Mouse (Mus musculus): Measurements from ENCODE around the gene Lipo1. TPM values are rescaled to one million over a fixed set of nuclear protein-coding genes. Genes with fewer than 3 reads are reported as not detected.
A peak's percentile ranks its signal among the peaks of the same experiment; 100 is the strongest.
"Not testable (repeated sequence)": the region's sequence is repeated elsewhere in the genome, so short reads cannot be mapped to it uniquely, and the experiment has no call there.

The Lipo1 gene
- not detected in 2 replicates for polyA plus RNA-seq (2014; fragmentation: Nextera tagmentation; extraction: Ambion mirVana)

GRCm38 (mm10) chr19:33787359-33787758, at the start of gene Lipo1:
TSS of gene Lipo1 (minus strand) at chr19:33787459.
- H3K4me2 ChIP-seq (ENCODE audit: low read depth); H3K9me3 ChIP-seq (ENCODE audit: control insufficient read depth, low read length); H3K4me1 ChIP-seq (ENCODE audit: control insufficient read depth, insufficient read depth, low read length); H3K9ac ChIP-seq (ENCODE audit: low read length); ATAC-seq (ENCODE audit: insufficient read depth, low FRiP score, low TSS enrichment); H3K36me3 ChIP-seq (ENCODE audit: control insufficient read depth, insufficient read depth, low read length); H3K27me3 ChIP-seq (ENCODE audit: control insufficient read depth, insufficient read depth, low read length); H3K4me3 ChIP-seq (ENCODE audit: low read depth, low read length); DNase-seq (ENCODE audit: low spot score); H3K27ac ChIP-seq (ENCODE audit: low read depth, low read length): not testable (repeated sequence)

- DNase-seq (ENCODE audit: low spot score) = no peak
- H3K36me3 ChIP-seq (ENCODE audit: control insufficient read depth, insufficient read depth, low read length) = no peaks in the 10 kb centered on the region
- no peaks in the 10 kb centered on the region for H3K9me3 ChIP-seq (ENCODE audit: control insufficient read depth, low read length)
- WGBS = 89% methylated on average over 12 of the region's 12 CpGs
- no peak overlapping the region for H3K27ac ChIP-seq (ENCODE audit: low read depth, low read length)
- ATAC-seq (ENCODE audit: insufficient read depth, low FRiP score, low TSS enrichment) = no peak
- H3K4me3 ChIP-seq (ENCODE audit: low read depth, low read length) = no peak overlapping the region
- no peaks in the 10 kb centered on the region for H3K4me1 ChIP-seq (ENCODE audit: control insufficient read depth, insufficient read depth, low read length)
- no peaks in the 10 kb centered on the region for H3K27me3 ChIP-seq (ENCODE audit: control insufficient read depth, insufficient read depth, low read length)
- no peak overlapping the region for H3K9ac ChIP-seq (ENCODE audit: low read length)
- no peak overlapping the region for H3K4me2 ChIP-seq (ENCODE audit: low read depth)
These were observed 532 bp downstream of the Lipo1 start for GRCm38 (mm10) chr19:33786576-33787277.

- H3K9me3 ChIP-seq (ENCODE audit: control insufficient read depth, low read length); H3K9ac ChIP-seq (ENCODE audit: low read length); H3K36me3 ChIP-seq (ENCODE audit: control insufficient read depth, insufficient read depth, low read length); H3K4me1 ChIP-seq (ENCODE audit: control insufficient read depth, insufficient read depth, low read length); H3K4me3 ChIP-seq (ENCODE audit: low read depth, low read length); H3K4me2 ChIP-seq (ENCODE audit: low read depth); H3K27ac ChIP-seq (ENCODE audit: low read depth, low read length); H3K27me3 ChIP-seq (ENCODE audit: control insufficient read depth, insufficient read depth, low read length): not testable (repeated sequence)
- DNase-seq (ENCODE audit: low spot score) = peak; percentile 13
- WGBS = 32% methylated on average over 12 of the region's 41 CpGs
- peak; percentile 94 for ATAC-seq (ENCODE audit: insufficient read depth, low FRiP score, low TSS enrichment)
These were observed 25.8 kb downstream of the Lipo1 start, which contains the start of gene Lipo3 for GRCm38 (mm10) chr19:33761287-33762086. TSS of gene Lipo3 (minus strand) at chr19:33761951.

GRCm38 (mm10) chr19:33751259-33751658, 36.0 kb downstream of the Lipo1 start, which contains the start of gene Lipo2:
TSS of gene Lipo2 (minus strand) at chr19:33751359.
- not testable (repeated sequence) for H3K4me2 ChIP-seq (ENCODE audit: low read depth); H3K4me3 ChIP-seq (ENCODE audit: low read depth, low read length); H3K27ac ChIP-seq (ENCODE audit: low read depth, low read length); DNase-seq (ENCODE audit: low spot score); ATAC-seq (ENCODE audit: insufficient read depth, low FRiP score, low TSS enrichment); H3K9me3 ChIP-seq (ENCODE audit: control insufficient read depth, low read length); H3K4me1 ChIP-seq (ENCODE audit: control insufficient read depth, insufficient read depth, low read length); H3K36me3 ChIP-seq (ENCODE audit: control insufficient read depth, insufficient read depth, low read length); H3K27me3 ChIP-seq (ENCODE audit: control insufficient read depth, insufficient read depth, low read length); H3K9ac ChIP-seq (ENCODE audit: low read length)
- 93% methylated on average over 1 of the region's 1 CpGs for WGBS

Other genes with a start within 250 kb of the Lipo1 start
- not detected in 2 replicates for gene Gm8978, start 162.2 kb downstream of the Lipo1 start, polyA plus RNA-seq (2014; fragmentation: Nextera tagmentation; extraction: Ambion mirVana)
- 0.34 and 0.49 TPM in 2 replicates for gene Lipo2, start 36.1 kb downstream of the Lipo1 start, polyA plus RNA-seq (2014; fragmentation: Nextera tagmentation; extraction: Ambion mirVana)
- gene Lipo3, start 25.5 kb downstream of the Lipo1 start, polyA plus RNA-seq (2014; fragmentation: Nextera tagmentation; extraction: Ambion mirVana) = 14.4 and 14.9 TPM in 2 replicates
- gene Lipf, start 173.7 kb upstream of the Lipo1 start, polyA plus RNA-seq (2014; fragmentation: Nextera tagmentation; extraction: Ambion mirVana) = not detected in 2 replicates
- not detected in 2 replicates for gene Lipk, start 220.8 kb upstream of the Lipo1 start, polyA plus RNA-seq (2014; fragmentation: Nextera tagmentation; extraction: Ambion mirVana)

Measured in neural tube, embryonic 11.5 days (tissue).